Mouse (Mus musculus): ENCODE measurements around the gene Ffar2.
"Not testable (repeated sequence)": the region's sequence is repeated elsewhere in the genome, so short reads cannot be mapped to it uniquely, and the experiment has no call there.

Gene Ffar2

DNA sequence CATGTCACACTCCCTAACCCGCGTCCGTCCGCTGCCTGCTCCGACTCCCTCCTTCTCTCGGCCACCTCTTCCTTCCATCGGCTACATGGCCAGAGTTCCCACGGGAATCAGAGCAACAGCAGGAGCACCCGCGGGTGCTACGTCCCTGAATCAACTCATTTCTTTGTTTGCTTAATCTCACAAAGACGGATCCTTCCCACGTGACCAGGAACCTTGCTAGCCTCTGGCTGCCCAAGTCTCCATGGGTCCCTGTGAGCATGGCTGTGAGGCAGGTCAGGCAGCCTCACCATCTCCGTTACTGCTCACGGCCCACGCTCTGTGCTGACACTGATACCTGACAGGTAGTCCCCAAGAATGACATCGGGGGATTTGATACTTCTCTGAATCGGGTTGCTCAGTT, at the start of gene Ffar2:
TSS of gene Ffar2 (minus strand) at position 101 of the 400 bp plus-strand sequence.
- no peak for DNase-seq (ENCODE audit: low read depth, low spot score)

DNA sequence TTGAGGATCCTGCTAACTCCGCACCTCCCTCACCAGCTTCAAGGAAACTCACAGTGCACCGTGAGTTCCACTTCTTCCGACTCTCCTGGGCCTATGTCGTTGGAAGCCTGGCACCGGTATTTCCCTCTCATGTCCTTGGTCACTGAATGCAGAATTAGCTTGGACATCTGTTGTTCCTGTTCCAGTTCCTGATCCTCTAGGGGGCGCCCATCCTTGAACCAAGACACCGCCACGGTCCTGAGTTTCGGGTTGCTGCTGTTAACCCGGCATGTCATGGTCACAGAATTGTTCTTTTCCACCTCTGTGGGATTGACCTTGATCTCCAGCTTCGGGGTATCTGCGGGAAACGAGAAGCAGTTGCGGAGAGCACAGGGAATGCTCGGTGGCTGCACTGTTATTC, 49.5 kb upstream of the Ffar2 start:
- peak; percentile 45 for DNase-seq (ENCODE audit: low read depth, low spot score)

DNA sequence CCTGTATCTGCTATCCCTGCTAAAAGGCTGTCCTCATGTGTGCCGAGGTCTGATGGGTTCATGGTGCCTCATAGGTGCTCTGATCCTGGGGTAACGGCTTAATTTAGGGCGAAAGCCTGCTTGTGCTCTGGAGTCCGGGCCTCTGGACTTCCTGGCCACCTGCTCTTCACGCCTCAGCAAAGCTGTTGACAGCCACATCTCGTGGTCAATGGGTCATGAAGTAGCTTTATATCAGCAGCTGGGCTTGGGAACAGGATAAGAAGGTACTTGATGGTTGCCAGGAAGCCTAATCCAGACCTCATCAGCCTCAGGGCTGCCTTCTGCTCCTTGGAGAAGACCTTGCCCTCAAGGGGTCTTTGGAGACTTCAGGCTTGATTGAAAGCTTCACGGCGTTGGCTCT, 39.8 kb upstream of the Ffar2 start:
- DNase-seq (ENCODE audit: low read depth, low spot score): no peak

- DNase-seq (ENCODE audit: low read depth, low spot score): no peak
Measured at GRCm38 (mm10) chr7:30861464-30861863, 37.9 kb upstream of the Ffar2 start, which contains the start of gene Ffar1. Ffar1 (minus strand) TSS chr7:30861564.

GRCm38 (mm10) chr7:30859635-30860402, 36.2 kb upstream of the Ffar2 start:
- DNase-seq (ENCODE audit: low read depth, low spot score): peak; percentile 43

- peak; percentile 57 for DNase-seq (ENCODE audit: low read depth, low spot score)
Measured at GRCm38 (mm10) chr7:30859290-30859634, 35.7 kb upstream of the Ffar2 start.

DNA sequence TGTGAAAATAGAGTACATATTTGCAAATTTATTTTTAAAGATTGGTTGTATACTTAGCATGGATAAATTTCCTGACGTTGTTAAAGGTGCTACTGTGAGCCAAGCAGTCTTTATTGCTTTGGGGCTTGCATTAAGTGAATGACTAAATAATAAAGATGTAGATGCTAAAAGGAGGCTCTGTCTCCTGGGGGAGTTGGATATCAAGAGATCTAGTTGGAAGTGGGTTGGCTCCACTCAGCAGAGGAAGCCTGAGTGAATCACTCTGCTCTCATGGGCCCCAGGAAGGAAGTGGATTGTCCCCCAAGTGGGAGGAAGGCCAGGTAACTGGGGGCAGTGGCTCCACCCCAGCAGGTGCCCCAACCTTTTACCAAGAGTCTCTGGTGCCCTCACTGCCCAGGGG, 34.2 kb upstream of the Ffar2 start:
- no peak for DNase-seq (ENCODE audit: low read depth, low spot score)

GRCm38 (mm10) chr7:30856078-30856477, 32.5 kb upstream of the Ffar2 start, which contains the start of gene Ffar3:
Ffar3 (minus strand) TSS chr7:30856178.
- DNase-seq (ENCODE audit: low read depth, low spot score): no peak

DNA sequence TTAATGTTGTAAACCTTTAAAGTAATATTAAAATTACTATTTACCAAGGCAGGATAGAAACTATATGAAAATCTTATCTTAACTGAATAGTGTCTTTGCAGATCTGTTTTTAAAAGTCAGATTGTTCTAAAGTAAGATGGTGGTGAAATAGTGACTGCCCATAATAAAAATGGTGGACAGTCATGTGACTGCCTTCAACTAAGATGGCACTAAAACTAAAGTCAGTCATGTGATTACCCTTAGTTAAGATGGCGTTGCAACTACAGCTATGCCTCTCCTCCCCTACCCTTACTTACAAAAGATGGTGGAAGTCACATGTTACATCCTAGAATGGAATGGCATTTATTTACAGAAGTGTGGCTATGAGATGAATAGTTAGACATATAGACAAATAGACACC, 27.8 kb upstream of the Ffar2 start:
- no peak for DNase-seq (ENCODE audit: low read depth, low spot score)

DNA sequence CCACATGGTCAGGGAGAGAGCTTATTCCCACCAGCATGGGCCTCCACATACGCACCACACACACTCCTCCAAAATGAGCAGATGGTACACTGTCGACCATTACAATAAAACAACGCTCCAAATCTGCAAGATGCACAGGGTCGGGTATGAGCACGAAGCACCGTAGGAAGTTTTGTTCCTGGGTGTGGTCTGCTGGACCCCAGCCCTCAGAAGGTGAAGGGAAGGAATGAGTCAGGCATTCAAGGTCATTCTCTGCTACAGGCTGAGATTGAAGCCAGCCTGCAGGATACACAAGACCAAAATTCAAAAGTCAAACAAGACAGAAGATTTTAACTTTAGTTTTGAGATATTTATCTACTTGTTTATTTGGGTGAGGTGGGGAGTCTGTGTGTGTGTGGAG, 24.4 kb upstream of the Ffar2 start:
- DNase-seq (ENCODE audit: low read depth, low spot score): no peak

DNA sequence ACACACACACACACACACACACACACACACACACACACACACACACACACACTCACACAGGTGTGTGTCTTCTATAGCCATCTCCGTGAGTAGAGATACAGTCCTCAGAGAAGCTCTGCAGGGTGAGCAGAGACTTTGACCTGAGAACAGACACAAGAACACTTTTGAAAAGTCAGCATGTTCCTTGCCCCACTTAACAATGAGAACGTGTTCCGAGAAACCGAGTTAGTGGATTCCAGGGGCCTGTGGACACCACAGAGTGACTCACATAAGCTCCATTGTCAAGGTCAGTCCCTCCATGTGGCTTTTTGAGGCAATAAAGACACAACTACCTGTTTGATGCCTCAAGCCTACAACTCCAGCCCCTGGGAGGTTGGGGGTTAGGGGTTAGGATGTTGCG, 23.8 kb upstream of the Ffar2 start:
- DNase-seq (ENCODE audit: low read depth, low spot score): no peak

DNA sequence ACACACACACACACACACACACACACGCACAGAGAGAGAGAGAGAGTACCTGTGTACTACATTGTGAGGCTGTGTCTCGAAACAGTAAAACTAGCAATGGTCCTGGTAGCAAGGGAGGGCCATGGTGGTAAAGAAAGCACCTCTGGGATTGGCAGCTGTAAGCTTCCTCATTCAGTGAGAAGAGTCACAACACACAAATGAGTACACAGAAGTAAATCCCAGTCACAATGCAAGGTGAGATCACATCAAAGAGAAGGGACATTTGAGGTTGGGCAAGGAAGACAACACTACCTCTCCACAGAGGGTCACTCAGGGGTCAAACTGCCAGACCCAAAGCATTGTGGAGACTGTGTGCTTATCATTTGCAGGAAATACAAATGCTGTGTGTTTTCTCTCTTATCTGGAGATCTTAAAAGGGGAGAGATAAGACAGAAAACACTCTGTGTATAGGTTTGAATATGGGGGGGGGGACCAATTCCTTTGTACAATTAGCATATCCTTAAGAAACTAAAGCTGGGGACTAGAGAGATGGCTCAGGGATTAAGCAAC, 23.0 kb upstream of the Ffar2 start:
- no peak for DNase-seq (ENCODE audit: low read depth, low spot score)

DNA sequence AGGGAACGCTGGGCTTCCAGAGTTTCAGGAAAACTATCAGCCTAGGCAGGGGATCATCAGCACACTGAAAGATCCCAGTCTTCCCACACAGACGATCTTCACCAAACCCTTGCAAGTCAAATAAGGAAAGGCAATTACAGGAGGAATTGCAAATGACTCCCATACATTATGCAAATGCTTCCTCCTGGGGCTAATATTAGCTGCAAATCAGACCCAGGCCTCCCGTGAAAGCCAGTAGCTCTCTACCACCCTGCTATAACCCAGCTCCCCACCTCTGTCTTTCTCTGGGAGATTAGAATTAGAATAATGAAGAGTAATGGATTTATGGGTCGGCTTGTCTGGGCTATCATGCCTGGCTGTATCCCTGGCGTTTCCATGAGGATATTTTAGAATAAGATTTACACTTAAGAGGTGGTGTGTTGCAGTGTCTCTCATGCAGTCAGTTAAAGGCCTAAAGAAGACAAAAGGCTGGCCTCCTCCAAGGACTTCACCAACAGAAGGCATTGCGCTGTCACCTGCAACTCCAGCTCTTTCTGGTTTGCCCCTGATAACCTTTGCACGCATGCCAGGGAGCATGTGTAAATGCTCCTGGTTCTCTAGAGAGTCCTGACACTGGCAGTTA, 21.2 kb upstream of the Ffar2 start:
- DNase-seq (ENCODE audit: low read depth, low spot score): no peak

DNA sequence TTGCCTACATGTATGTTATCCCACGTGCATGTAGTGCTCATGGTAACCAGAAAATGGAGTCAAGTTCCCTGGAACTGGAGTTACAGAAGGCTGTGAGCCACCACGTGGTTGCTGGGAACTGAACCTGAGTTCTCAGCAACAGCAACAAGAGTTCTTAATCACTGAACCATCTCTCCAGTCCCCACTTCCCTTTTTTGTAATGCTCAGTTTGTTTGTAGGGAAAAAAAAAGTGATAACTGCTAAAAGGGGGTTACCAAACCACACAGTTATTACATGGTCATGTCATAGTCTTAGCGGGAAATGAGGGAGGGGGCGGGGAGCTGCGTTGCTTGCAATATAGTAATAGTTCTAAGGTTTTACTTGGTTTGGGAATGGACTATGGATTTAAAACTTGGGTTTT, 18.5 kb upstream of the Ffar2 start:
- no peak for DNase-seq (ENCODE audit: low read depth, low spot score)

GRCm38 (mm10) chr7:30841379-30841778, 17.8 kb upstream of the Ffar2 start:
- no peak for DNase-seq (ENCODE audit: low read depth, low spot score)

- no peak for DNase-seq (ENCODE audit: low read depth, low spot score)
Measured at GRCm38 (mm10) chr7:30840306-30840705, 16.7 kb upstream of the Ffar2 start.

GRCm38 (mm10) chr7:30837277-30837676, 13.7 kb upstream of the Ffar2 start:
- DNase-seq (ENCODE audit: low read depth, low spot score): no peak

GRCm38 (mm10) chr7:30832684-30833083, 9.1 kb upstream of the Ffar2 start:
- DNase-seq (ENCODE audit: low read depth, low spot score): not testable (repeated sequence)

DNA sequence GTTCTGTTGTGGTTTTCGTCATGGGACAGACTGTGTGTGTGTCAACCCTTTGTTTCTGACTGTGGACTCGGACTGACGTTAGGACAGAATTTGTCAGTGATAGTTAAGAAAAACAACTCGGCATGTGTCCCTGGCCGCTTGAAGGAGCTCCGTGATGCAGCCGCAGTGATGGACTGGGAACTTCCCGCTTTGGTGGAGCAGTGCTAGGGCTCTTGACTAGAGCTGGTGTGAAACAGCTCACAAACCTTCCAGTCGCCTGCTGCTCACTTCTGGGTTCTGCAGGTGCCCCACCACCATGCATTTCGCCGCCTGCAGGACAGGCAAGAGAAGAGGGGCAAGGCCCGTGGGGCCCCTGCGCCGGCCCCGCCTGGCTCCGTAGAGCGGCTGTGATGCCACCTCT, 8.7 kb upstream of the Ffar2 start:
- DNase-seq (ENCODE audit: low read depth, low spot score): no peak

GRCm38 (mm10) chr7:30829428-30829827, 5.9 kb upstream of the Ffar2 start:
- DNase-seq (ENCODE audit: low read depth, low spot score): no peak

DNA sequence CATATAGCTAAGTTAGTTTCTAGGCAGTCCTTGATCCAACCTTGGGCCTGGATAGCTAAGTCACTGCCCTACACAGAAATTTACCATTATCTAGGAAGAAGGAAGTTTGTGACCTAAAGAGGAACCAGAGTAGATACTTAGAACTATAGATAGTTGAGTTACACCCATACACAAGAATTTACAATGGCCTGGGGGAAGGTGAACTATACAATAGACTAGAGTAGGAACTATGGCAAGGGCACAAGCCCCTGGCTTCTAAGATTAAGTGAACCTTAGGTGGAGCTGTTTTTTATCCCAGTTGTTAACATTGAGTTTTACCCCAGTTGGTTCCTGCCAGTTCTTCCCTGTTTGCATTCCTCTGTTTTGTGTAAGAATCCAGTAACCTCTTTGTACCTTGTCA, 5.3 kb upstream of the Ffar2 start:
- not testable (repeated sequence) for DNase-seq (ENCODE audit: low read depth, low spot score)

DNA sequence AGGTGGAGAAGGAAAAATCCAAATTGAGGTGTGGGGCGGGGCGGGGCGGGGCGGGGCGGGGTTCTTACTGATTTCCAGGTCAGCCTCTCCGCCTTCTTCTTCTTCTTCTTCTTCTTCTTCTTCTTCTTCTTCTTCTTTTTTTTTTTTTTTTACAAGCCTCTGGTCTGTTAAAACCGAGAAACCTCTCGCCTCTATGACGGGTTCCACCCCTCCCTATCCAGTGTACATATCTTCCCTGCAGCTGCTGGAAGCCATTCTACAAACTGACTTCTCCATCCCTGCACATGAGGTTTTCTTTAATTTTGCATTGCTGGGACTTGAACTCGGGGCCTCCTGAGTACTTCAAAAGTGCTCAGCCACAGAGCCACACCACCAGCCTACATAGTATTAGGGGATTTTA, 3.1 kb upstream of the Ffar2 start:
- no peak for DNase-seq (ENCODE audit: low read depth, low spot score)

- no peak for DNase-seq (ENCODE audit: low read depth, low spot score)
Measured at GRCm38 (mm10) chr7:30824306-30824705, 731 bp upstream of the Ffar2 start.

Measured in embryo, embryonic 11.5 days (tissue).